Mouse (Mus musculus) ovary, postnatal 10 days (tissue): ENCODE data around the gene Rpl10-ps3.

Experiments used
- DNase-seq: peaks from one replicate; pipeline ENCODE4 v3.0.0; 2022; ENCODE audit warnings: low spot score

Rpl10-ps3 gene

DNA sequence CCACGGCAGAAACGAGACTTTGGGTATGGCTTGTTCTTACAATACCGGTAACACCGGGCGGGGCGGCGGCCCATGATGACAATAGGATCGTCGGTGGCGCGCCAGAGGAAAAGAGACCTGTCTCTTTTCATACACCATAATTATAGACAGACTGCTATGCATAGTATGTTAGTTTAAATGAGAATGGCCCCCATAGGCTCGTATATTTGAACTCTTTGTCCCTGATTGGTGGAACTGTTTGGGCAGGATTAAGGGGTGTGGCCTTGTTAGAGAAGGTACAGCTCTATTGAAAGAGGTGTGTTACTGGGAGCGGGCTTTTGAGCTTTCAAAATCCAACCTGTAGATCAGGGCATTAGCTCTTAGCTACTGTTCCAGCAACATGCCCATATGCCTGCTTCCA, at the start of gene Rpl10-ps3:
TSS of gene Rpl10-ps3 (minus strand) at position 101 of the 400 bp plus-strand sequence.
- no peak for DNase-seq

DNA sequence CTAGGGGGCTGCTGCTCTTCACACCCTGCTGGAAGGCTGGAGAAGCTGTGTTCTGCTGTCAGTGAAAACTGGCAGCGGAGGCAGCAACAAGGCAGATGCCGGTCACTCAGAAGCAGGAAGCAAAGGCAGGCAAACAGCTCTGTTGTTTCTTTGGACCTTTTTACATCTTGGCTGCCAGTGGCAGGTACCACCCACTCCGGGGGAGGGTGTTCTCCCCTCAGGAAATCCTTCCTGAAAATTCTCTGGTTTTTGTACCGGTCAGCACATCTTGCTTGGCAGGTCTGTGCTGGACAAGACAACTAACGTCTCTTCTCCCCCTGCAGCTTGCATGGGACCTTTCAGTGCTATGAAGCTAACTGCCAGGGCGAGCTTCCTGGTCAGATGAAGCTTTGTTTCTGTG, 30.8 kb upstream of the Rpl10-ps3 start:
- DNase-seq = no peak

DNA sequence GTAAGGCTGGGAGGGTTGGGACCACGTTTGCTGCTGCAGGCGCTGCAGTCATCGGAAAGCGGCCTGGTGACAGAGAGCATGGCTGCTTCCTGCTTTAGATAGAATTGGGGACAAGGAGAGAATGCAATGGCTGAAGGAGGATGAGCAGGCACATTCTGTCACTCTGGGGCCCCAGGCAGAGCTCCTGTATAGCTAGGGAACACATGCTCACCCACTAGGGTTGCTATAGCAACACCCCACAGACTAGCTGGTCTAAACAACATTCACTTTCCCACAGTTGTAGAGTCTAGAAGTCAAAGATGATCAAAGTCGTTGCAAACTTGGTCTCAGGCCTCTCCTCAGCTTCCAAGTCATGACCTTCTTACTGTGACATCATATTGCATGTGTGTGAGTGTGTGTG, 29.9 kb upstream of the Rpl10-ps3 start:
- no peak for DNase-seq

DNA sequence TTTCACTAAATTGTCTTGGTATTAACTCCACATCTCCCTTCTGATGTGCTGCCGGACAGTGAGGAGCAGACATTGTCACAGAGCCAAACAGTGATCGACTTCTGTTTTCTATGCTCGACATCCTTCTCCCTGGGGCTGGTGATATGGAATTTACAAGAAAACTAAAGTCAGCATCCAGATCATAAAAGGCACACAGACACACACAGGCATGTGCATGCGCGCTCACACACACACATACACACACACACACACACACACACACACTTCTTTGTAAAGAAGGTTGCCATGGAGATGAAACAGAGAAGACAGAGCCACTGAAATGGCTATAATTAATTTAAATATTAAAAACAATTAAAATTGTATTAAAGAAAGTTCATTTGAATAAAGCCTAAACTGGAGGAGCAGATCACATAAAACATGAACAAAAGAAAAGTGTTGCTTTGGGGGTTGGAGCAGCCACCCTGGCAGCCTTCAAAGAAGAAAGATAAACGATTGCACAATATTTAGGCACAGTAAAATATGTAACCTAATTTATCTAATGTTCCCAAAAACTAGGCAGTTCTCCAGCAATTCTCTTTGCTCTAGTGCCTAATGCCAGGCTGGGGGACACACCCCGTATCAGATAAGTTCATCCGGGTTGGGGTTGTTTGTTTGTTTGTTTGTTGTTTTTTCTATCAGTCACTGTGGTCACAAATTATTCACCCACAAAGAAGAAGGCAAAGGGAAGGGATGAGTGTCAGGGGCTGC, 24.0 kb upstream of the Rpl10-ps3 start:
- DNase-seq = no peak

DNA sequence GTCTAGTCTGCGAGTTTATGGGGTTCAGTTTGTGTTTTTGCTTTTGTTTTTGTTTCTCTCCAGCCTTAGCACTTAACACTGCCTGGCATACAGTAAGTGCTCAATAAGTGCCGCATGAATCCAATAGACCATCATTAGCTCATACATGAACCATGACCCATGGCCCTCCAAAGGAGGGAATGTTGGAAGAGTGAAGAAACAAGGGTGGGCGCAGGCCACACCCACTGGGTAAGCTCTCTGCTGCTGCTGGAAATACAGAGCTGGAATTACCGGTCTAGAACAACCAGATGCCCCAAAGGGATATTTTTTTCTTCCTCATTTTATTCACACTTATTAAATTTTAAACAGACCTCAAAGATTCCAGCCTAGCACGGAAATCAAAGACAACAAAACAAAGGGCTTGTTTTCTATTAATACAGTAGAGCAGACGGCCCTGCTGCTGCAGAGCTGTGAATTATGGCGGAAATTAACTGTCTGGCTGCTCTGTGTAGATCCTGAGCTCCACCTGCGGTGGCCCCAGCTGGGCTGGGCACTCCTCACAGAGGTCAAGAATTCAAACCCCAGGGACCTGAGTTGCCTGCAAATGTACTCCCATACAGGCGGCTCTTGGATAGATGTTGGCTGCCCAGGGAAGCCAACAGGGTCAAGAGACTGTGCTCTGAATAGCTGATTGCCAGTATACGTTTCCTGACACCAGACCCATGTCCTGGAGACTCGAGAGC, 20.5 kb upstream of the Rpl10-ps3 start:
- no peak for DNase-seq

DNA sequence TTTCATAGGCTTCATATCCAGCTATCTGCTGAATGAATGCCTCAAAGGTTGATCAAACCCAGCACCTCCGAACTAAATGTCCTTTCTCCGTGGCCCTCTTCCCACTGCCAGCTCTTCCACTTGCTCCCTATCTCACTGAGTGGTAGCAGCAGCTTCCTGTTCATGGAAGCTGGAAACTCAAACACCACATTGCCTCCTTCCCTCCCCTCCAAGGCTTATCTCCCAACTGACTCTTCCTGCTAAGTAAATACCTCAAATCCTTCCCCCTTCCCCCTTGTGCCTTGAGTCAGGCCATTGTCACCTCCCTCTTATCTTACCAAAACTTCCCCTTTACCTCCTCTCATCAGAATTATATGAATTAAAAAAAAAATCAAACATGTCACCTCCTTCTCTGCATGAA, 19.2 kb upstream of the Rpl10-ps3 start:
- DNase-seq = no peak

DNA sequence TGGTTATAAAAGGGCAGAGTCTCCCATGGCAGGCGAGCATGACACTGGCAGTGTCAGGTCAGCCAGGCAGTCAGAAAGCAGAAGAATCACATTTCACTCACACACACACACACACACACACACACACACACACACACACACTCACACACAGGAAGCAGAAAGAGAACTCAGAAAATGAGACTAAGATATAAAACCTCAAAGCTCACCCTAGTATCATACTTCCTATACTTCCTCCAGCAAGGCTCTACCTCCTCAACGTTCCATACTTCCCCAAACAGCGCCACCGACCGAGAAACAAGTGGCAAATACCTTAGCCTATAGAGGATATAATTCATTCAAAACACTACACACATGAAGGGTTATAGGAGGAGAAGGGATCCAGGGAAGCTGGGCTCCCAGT, 18.5 kb upstream of the Rpl10-ps3 start:
- DNase-seq = no peak

DNA sequence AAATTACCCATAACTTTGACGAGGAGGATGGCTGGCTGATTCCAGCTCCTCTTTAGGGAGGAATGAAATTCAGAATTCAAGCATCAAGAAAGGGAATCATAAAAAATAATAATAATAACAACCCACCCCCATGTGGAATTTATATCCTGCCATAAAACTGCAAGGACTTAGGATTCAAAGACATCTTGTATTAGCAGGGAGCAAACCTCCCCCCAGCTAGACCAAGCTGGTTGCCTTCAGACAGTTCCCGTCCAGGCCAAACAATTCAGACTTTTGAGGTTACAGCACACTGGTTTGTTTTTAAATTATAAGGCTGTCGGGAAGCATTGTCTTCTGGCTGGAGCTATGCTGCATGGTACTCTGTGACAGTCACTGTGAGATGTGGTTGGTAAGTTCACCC, 17.8 kb upstream of the Rpl10-ps3 start:
- DNase-seq = no peak

DNA sequence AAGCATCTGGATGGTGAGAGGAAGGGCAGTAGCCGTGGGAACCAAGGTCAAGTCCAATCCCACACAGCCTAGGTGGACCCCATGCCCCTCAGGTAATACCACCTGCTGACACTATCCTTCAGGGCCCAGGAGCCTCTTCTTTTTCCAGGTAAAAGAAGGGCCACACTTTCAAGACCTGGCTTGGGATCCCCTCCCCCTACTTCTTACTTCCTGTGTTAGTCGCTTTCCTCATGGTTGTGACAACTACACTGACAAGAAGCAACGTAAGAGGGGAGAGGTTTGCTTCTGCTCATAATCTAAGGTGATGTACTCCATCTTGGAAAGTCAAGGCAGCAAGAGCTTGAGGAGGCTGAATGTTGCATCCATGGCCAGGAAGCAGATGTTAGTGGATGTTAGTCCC, 15.6 kb upstream of the Rpl10-ps3 start:
- no peak for DNase-seq

DNA sequence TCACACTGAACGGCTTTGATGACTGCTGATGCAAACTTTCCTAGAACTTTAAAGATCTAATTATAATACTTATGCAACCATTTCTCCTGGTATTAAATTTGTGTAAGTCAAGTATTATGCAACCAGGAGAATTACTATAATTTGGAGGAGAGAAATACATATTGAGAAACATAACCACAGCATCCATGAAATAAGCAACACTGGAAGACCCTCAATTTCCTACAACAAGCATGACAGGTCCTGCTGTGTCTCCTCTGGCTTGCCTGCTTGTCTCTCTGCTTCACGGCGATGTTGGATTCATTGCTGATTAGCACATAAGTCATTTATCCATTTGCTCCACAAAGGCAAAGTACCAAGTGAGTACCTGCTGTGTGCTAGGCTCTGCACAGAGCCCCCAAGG, 12.6 kb upstream of the Rpl10-ps3 start:
- no peak for DNase-seq

DNA sequence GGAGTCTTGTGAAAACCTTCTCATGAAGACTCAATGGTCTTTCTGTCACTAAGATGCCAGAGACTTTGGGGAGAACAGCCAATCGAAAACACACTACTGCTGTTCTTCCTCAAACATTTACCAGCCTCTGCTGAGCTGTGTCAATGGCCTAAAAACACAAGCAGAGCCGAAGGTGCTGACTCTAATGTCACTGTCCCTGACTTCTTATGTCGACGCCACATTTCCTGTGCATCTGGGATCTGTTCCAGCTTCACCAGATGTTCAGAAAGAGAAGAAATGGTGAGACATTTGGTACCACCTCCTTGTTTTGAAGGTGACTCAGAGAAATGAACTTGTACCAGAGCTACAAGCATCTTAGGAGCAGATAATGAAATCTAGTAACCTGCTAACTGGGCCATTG, 7.0 kb upstream of the Rpl10-ps3 start:
- no peak for DNase-seq

DNA sequence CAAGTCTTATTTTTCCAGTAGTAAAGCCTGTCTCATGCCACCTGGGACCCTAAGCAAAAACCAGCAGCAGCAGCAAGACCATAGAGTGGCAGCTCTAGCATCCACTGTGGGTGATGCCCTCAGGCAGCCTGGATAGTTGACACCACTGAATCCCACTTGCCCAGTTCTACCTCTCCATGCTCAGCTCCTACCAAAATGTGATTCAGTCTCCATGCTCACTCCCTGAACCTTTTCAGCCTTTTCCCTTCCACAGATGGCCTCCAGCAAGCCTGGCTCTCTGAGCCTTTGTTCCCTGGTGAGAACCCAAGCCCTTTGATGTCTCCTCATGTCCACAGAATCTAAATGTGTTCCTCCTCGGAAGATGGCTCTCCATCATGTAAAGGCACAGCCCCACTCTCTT, 5.8 kb upstream of the Rpl10-ps3 start:
- no peak for DNase-seq

DNA sequence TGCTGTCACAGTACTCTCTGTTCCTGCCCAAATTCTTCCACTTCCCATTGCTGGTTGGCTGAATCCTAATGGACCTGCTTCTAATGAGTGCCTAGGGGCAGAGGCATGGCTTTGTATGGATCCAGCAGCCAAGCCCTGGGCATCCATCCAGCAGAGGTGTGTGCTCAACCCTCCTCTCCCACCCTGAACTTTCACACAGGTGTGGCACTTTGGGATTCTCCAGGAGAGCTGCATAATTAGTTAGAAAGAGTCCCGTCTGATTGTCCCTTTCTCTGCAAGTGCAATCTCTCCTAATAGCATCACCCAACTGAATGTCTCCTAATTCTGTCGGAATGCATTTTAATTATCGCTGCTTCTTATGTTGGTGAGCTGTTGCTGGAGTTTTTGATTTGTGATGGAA, 4.4 kb upstream of the Rpl10-ps3 start:
- no peak for DNase-seq

DNA sequence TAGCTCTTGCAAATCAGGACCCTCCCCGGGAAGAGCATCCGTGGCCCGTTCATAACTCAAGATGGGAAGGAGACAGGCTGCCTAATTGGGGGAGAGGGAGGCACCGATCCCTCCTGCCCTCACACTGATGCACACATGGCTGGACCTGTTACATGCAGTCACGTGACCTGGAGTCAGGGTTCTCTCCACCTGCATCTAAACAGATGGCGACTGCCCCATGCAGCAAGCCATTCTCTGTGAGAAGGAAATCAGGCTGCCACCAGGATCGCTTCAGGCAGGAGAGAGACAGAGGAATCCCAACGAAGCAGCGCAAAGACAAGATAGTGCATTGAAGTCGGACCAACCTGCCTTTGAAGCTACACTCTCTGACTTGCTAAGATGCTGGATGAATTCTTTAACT, 3.5 kb upstream of the Rpl10-ps3 start:
- DNase-seq = no peak

DNA sequence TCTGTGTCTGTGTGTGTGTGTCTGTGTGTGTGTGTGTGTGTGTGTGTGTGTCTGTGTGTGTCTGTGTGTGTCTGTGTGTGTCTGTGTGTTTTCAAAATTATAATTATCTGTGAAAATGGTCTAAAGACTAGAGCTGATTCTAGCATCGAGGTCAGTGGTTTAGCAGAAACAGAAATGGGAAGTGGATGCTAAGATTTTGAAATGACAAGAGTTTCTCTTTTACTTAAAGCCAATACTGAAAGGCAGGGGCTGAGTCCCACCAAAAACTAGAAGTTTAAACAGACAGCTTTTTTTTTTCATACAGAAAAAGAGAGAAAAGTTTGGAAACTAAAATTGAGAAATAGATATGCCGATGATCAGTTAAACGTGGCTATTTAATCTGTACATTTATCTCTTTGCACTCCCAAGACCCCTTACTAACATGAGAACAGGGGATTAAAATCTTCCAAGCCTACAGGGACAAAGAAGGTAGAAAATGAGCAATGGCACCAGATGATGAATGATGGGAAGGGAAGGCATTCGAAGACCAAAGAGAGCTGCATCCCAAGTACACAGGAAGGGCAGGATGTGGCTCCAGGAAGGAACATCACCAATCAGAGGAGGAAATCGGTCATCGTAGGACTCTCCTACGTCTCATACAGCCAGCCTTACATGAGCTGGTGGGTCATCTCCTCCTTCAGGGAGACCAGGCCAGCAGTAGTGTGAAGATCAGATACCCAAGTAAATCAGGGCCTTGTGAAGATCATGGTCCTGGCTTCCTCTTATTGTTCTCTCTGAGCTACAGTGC, 9.0 kb downstream of the Rpl10-ps3 start:
- DNase-seq = no peak

DNA sequence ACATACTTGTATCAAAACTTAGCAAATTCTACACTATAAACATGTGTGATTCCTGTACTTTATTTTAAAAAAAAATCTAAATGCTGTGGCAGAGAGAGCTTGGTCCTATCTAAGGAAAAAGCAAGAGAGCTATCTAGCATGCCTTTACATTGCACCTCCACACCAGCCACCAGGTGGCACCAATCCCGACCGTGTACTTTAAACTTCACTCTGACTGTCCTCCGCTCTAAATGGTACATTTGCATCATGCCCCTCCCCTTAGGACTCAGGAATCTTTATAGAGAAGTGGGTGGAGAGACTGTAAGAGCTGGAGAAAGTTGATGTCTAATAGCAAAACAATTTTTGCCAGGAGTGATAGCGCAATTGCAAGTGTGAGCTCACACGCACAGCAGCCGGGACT, 11.4 kb downstream of the Rpl10-ps3 start:
- DNase-seq = no peak

DNA sequence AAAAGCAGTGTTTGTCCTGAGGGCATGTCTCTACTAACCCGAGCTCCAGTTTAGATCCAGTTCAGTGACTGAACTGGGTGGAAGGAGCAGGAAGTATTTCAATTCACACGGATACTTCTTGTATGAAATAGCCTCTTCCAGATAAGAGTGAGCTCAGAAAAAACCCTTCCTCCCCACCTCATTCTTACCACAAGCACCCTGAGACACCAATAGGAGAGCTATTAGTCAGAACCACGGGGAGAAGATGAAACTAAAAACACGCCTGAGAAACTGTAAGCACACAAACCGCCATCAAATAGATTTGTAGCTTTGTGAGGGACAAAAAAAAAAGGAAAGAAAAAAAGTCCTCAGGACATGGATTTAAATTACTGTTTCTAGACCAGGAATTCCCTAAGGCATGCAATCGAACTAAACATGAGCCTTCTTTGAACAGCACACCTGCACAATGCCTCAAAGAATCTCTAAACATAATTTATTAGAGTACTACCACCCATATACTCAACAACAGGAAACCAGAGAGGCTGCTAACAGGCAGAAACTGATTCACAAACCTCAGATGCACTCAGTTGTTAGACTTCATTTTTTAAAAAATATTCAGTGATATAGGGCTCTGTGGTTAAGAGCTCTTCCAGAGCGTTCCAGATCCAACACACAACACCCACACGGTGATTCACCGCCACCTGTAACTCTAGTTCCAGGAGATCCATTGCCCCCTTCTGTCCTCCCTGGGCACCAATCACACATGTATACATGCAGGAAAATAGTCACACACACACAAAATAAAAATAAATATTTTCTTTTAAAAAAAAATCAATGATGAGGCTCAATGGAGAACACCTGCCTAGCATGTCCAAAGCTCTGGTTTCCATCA, 20.2 kb downstream of the Rpl10-ps3 start:
- no peak for DNase-seq

DNA sequence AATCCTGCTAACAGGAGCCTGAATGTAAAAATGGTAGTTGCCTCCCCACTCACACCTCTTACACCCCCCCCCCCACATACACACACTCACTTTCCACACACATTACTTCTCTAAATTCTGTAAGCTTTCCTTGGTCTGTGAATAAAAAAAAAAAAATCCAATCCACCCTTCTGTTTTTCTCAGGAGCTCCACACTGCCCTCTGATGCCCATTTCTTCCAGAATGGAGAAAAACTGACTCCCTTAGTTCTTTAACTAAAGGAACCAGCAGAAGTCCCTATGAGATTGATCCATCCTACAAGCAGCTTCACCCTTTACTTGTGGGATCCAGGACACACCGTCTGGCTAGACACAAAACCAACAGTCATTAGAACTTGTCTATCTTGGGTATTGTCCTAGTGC, 24.0 kb downstream of the Rpl10-ps3 start:
- no peak for DNase-seq

DNA sequence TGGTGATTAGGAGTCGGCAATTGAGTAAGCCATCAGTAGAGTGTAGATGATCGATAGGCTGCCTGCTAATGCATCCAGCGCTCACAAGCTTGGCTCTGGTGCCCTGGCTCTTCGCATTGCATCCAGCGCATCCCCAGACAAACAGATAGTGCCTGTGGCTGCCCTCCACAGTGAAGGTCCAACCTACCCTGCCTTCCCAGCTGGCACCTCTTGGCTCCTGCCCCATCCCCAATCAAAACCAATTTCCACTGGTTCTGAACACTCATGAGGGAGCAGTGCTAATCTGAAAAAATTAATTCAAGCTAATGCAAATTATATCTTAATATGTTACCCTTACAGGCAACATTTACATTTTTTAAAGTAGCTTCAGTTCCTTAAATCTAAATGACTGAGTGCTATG, 25.3 kb downstream of the Rpl10-ps3 start:
- no peak for DNase-seq

DNA sequence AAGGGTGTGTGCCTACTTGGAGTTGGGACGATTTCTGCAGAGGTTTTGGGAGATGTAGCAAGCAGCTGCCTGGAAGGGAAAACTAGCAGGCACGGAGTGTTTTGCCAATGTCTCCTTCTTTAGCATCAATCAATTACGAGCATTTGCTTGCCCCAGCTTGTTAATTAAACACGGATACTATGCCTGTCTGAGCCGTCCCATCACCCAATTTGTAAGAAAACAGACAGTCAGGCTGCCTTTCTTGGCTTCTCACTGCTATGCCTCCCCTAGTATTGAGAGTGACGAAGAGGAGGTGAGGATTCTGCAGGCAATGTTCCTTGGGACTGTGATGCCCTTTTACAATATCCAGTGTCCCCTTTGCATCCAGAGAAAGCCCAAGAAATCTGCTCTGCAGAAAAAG, 27.5 kb downstream of the Rpl10-ps3 start:
- DNase-seq = no peak

DNA sequence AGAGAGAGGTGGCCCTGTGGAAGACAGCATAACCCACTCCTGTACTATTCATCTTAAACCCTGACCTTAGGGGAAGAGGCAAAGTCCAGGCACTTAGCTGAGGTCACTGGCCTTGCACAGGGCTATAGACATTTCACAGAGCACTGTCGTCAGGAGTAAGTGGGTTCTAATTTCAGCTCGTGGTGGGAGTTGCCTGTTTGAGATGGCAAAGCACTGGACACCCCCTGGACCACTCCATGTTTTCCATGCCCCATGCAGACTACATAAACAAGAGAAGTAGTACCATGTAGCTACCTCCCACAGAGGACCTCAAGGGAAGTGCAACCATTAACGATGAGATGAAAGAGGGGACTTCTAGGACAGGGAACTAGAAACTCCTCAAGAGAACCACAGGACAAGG, 29.1 kb downstream of the Rpl10-ps3 start:
- no peak for DNase-seq

DNA sequence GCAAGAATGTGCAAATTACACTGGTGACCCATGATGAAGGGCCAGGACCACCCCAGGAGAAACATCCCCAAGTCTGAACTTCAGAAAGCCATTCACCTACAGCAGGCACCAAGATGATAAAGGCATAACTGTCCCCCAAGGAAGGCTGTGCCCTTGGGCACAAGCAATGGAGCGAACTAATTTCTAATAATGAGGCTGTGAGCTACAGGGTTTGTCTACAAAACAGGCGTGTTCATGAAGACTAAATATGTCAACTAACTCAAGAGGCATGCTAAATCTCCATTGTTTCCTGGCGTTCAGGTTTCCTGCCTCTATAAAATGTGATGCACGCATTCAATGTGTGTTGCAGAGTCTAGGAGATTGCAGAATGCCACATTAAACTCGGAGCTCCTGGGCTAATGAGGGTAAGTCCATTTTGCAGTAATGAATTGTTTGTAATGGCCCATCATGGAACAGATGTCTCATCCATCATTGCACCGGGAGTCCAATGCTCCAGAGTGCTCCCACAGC, 33.7 kb downstream of the Rpl10-ps3 start:
- no peak for DNase-seq
